21 mouse cellular contexts compared by ENCODE assay signal in genomic region chr2:38975941-38976805, GRCm38 (mm10). TPM values are rescaled to one million over a fixed set of nuclear protein-coding genes. Genes with fewer than 3 reads are reported as not detected.
DNase-seq lines count a peak whose midpoint lies in the region; ATAC-seq lines count a peak whose summit lies in the region.
"Had no signal": no experiment of that assay in that cellular context is flagged by ENCODE, and none has a peak within 500 bp of the region (broad histone marks: within the 10 kb centered on the region; RNA-seq: fewer than 3 reads in every experiment).

No protein-coding gene starts in this region.

- H3K27me3 ChIP-seq in heart, embryonic 10.5 days (ENCODE audit: insufficient read depth, poor library complexity, severe bottlenecking) = 0 out of 2 replicates have a peak, but pooled peaks cover 5% of the 10 kb centered on the region
- no peaks in the 10 kb centered on the region for H3K27me3 ChIP-seq in heart, embryonic 11.5 days (ENCODE audit: control insufficient read depth, insufficient read depth, low read length)
- H3K27me3 ChIP-seq in liver, embryonic 13.5 days = peaks cover 17% of the 10 kb centered on the region; the same call in 1 of the 2 replicates
- H3K27me3 ChIP-seq in intestine, embryonic 15.5 days (replicated peaks) = no peaks in the 10 kb centered on the region; the same call in 1 of the 2 replicates
- H3K27me3 ChIP-seq: CH12.LX; embryonic facial prominence, embryonic 12.5 days; forebrain, embryonic 13.5 days had no signal

- H3K9me3 ChIP-seq in heart, embryonic 10.5 days = no peaks in the 10 kb centered on the region
- no peaks in the 10 kb centered on the region for H3K9me3 ChIP-seq in heart, embryonic 11.5 days (replicated peaks; ENCODE audit: control insufficient read depth, low read length)
- H3K9me3 ChIP-seq in liver, embryonic 13.5 days (replicated peaks) = no peaks in the 10 kb centered on the region
- H3K9me3 ChIP-seq in intestine, embryonic 15.5 days = no peaks in the 10 kb centered on the region
- H3K9me3 ChIP-seq: embryonic facial prominence, embryonic 12.5 days; forebrain, embryonic 13.5 days; heart, embryonic 12.5 days had no signal

- no peak for DNase-seq in heart, embryonic 10.5 days (ENCODE audit: low spot score)
- no peak for DNase-seq in liver, embryonic 13.5 days
- DNase-seq in liver (no peak), ES-CJ7 (ENCODE audit: low read depth, low spot score) (peak; percentile 20)
- DNase-seq in thymus, adult 18-20 months = no peak
- DNase-seq: adrenal gland, adult 8-10 months; adrenal gland, postnatal 36 days; cerebellum, adult 11 months; cerebellum, adult 9-10 months; cerebellum, postnatal 25 days; gastrocnemius, postnatal 10 days; heart, adult 18-20 months; kidney, adult 2 months had no signal

- ATAC-seq in heart, embryonic 11.5 days (replicated peaks; ENCODE audit: insufficient number of reproducible peaks, low FRiP score, low TSS enrichment) = no peak
- ATAC-seq in liver, embryonic 13.5 days (ENCODE audit: low read depth) = 0 out of 2 replicates have a peak, but pooled peaks have one; percentile 11
- ATAC-seq in erythroid progenitor cell, adult 5-6 weeks (replicated peaks; ENCODE audit: low FRiP score, poor library complexity, severe bottlenecking) = 0 out of 2 replicates have a peak, but pooled peaks have one; percentile 23
- ATAC-seq in intestine, embryonic 15.5 days = no peak
- ATAC-seq: forebrain, embryonic 13.5 days; intestine, embryonic 16.5 days had no signal

- no peak overlapping the region for H3K4me2 ChIP-seq in heart, embryonic 11.5 days
- H3K4me2 ChIP-seq in liver, embryonic 13.5 days = no peak overlapping the region
- H3K4me2 ChIP-seq in intestine, embryonic 15.5 days (replicated peaks) = no peak overlapping the region
- H3K4me2 ChIP-seq: embryonic facial prominence, embryonic 12.5 days; forebrain, embryonic 13.5 days; heart, embryonic 12.5 days had no signal

- H3K36me3 ChIP-seq in heart, embryonic 10.5 days = no peaks in the 10 kb centered on the region
- H3K36me3 ChIP-seq in heart, embryonic 11.5 days (ENCODE audit: control insufficient read depth, insufficient read depth, low read length) = no peaks in the 10 kb centered on the region
- no peaks in the 10 kb centered on the region for H3K36me3 ChIP-seq in liver, embryonic 13.5 days
- no peaks in the 10 kb centered on the region for H3K36me3 ChIP-seq in intestine, embryonic 15.5 days
- H3K36me3 ChIP-seq: embryonic facial prominence, embryonic 12.5 days; heart, embryonic 12.5 days had no signal

- WGBS in heart, embryonic 10.5 days = 76% methylated on average over 21 of the region's 21 CpGs
- 67% methylated on average over 20 of the region's 21 CpGs for whole genome bisulfite sequencing in heart, embryonic 11.5 days (ENCODE audit: insufficient replicate concordance)
- WGBS in liver, embryonic 13.5 days (ENCODE audit: insufficient replicate concordance) = 65% methylated on average over 21 of the region's 21 CpGs
- 81% methylated on average over 21 of the region's 21 CpGs for WGBS in intestine, embryonic 15.5 days

- H3K4me1 ChIP-seq in heart, embryonic 10.5 days = 0 out of 2 replicates have a peak, but pooled peaks cover 4% of the 10 kb centered on the region
- no peaks in the 10 kb centered on the region for H3K4me1 ChIP-seq in heart, embryonic 11.5 days (ENCODE audit: control insufficient read depth, insufficient read depth, low read length)
- H3K4me1 ChIP-seq in liver, embryonic 13.5 days (replicated peaks) = peaks cover 17% of the 10 kb centered on the region
- no peaks in the 10 kb centered on the region for H3K4me1 ChIP-seq in intestine, embryonic 15.5 days (replicated peaks)
- H3K4me1 ChIP-seq: embryonic facial prominence, embryonic 12.5 days; forebrain, embryonic 13.5 days had no signal

- H3K9ac ChIP-seq in heart, embryonic 11.5 days (ENCODE audit: low read depth, low read length) = no peak overlapping the region
- H3K9ac ChIP-seq in liver, embryonic 13.5 days = no peak overlapping the region
- H3K9ac ChIP-seq in intestine, embryonic 15.5 days = no peak overlapping the region
- H3K9ac ChIP-seq: embryonic facial prominence, embryonic 12.5 days; forebrain, embryonic 13.5 days; heart, embryonic 12.5 days had no signal

- H3K4me3 ChIP-seq in heart, embryonic 10.5 days = no peak overlapping the region
- no peak overlapping the region for H3K4me3 ChIP-seq in heart, embryonic 11.5 days (ENCODE audit: low read depth, low read length)
- no peak overlapping the region for H3K4me3 ChIP-seq in liver, embryonic 13.5 days (replicated peaks)
- H3K4me3 ChIP-seq in intestine, embryonic 15.5 days (replicated peaks) = no peak overlapping the region
- H3K4me3 ChIP-seq: embryonic facial prominence, embryonic 12.5 days; forebrain, embryonic 13.5 days; heart, embryonic 12.5 days had no signal

- H3K27ac ChIP-seq in heart, embryonic 10.5 days = peak overlapping the region; percentile 56; the same call in 1 of the 2 replicates
- no peak overlapping the region for H3K27ac ChIP-seq in heart, embryonic 11.5 days (ENCODE audit: low read depth, low read length)
- no peak overlapping the region for H3K27ac ChIP-seq in liver, embryonic 13.5 days
- H3K27ac ChIP-seq in intestine, embryonic 15.5 days = no peak overlapping the region
- H3K27ac ChIP-seq: embryonic facial prominence, embryonic 12.5 days; forebrain, embryonic 13.5 days had no signal

RNA-seq across cellular contexts. Expression of gene Wdr38, which starts 21.1 kb away (rescaled TPM):
- 0.89 and 1.4 TPM in 2 replicates for polyA plus RNA-seq in heart, embryonic 10.5 days (2016; fragmentation: Nextera tagmentation; extraction: Ambion mirVana)
- 0.65 and 1.3 TPM in 2 replicates for polyA plus RNA-seq in heart, embryonic 11.5 days (2014; fragmentation: Nextera tagmentation; extraction: Ambion mirVana)
- polyA plus RNA-seq in liver, embryonic 13.5 days (2015; fragmentation: Nextera tagmentation; extraction: Ambion mirVana) = 0.66 and 0.76 TPM in 2 replicates
- total RNA-seq in erythroid progenitor cell, adult 5-6 weeks (2015; ENCODE audit: low replicate concordance) = 0.72 TPM in 1 of 2 replicates, not detected in the other
- 0.13 TPM in 1 of 2 replicates, not detected in the other for total RNA-seq in erythroid progenitor cell, adult 5-6 weeks (2017; ENCODE audit: low replicate concordance)
- 1.3 and 1.4 TPM in 2 replicates for polyA plus RNA-seq in intestine, embryonic 15.5 days (2015; fragmentation: Nextera tagmentation; extraction: Ambion mirVana)

RNA-seq across cellular contexts. Expression of gene Arpc5l, which starts 29.0 kb away (rescaled TPM):
- 93.9 and 118 TPM in 2 replicates for polyA plus RNA-seq in heart, embryonic 10.5 days (2016; fragmentation: Nextera tagmentation; extraction: Ambion mirVana)
- polyA plus RNA-seq in heart, embryonic 11.5 days (2014; fragmentation: Nextera tagmentation; extraction: Ambion mirVana) = 82.9 and 97.0 TPM in 2 replicates
- polyA plus RNA-seq in liver, embryonic 13.5 days (2015; fragmentation: Nextera tagmentation; extraction: Ambion mirVana) = 74.0 and 76.6 TPM in 2 replicates
- 31.9 and 56.6 TPM in 2 replicates for total RNA-seq in erythroid progenitor cell, adult 5-6 weeks (2015; ENCODE audit: low replicate concordance)
- 33.6 and 47.9 TPM in 2 replicates for total RNA-seq in erythroid progenitor cell, adult 5-6 weeks (2017; ENCODE audit: low replicate concordance)
- polyA plus RNA-seq in intestine, embryonic 15.5 days (2015; fragmentation: Nextera tagmentation; extraction: Ambion mirVana) = 107 and 111 TPM in 2 replicates

RNA-seq across cellular contexts. Expression of gene Rpl35, which starts 29.3 kb away (rescaled TPM):
- 724 and 889 TPM in 2 replicates for polyA plus RNA-seq in heart, embryonic 10.5 days (2016; fragmentation: Nextera tagmentation; extraction: Ambion mirVana)
- 768 and 887 TPM in 2 replicates for polyA plus RNA-seq in heart, embryonic 11.5 days (2014; fragmentation: Nextera tagmentation; extraction: Ambion mirVana)
- polyA plus RNA-seq in liver, embryonic 13.5 days (2015; fragmentation: Nextera tagmentation; extraction: Ambion mirVana) = 845 and 923 TPM in 2 replicates
- 226 and 288 TPM in 2 replicates for total RNA-seq in erythroid progenitor cell, adult 5-6 weeks (2015; ENCODE audit: low replicate concordance)
- 201 and 298 TPM in 2 replicates for total RNA-seq in erythroid progenitor cell, adult 5-6 weeks (2017; ENCODE audit: low replicate concordance)
- 888 and 1,051 TPM in 2 replicates for polyA plus RNA-seq in intestine, embryonic 15.5 days (2015; fragmentation: Nextera tagmentation; extraction: Ambion mirVana)

RNA-seq across cellular contexts. Expression of gene Olfml2a, which starts 44.4 kb away (rescaled TPM):
- 2.1 and 3.0 TPM in 2 replicates for polyA plus RNA-seq in heart, embryonic 10.5 days (2016; fragmentation: Nextera tagmentation; extraction: Ambion mirVana)
- 2.1 and 3.7 TPM in 2 replicates for polyA plus RNA-seq in heart, embryonic 11.5 days (2014; fragmentation: Nextera tagmentation; extraction: Ambion mirVana)
- polyA plus RNA-seq in liver, embryonic 13.5 days (2015; fragmentation: Nextera tagmentation; extraction: Ambion mirVana) = 0.08 and 0.12 TPM in 2 replicates
- 1.8 TPM in 1 of 2 replicates, not detected in the other for total RNA-seq in erythroid progenitor cell, adult 5-6 weeks (2015; ENCODE audit: low replicate concordance)
- total RNA-seq in erythroid progenitor cell, adult 5-6 weeks (2017; ENCODE audit: low replicate concordance) = not detected in 2 replicates
- polyA plus RNA-seq in intestine, embryonic 15.5 days (2015; fragmentation: Nextera tagmentation; extraction: Ambion mirVana) = 2.3 and 2.5 TPM in 2 replicates

RNA-seq across cellular contexts. Expression of gene Nr6a1, which starts 48.7 kb away (rescaled TPM):
- 2.1 and 4.5 TPM in 2 replicates for polyA plus RNA-seq in heart, embryonic 10.5 days (2016; fragmentation: Nextera tagmentation; extraction: Ambion mirVana)
- 1.6 and 1.9 TPM in 2 replicates for polyA plus RNA-seq in heart, embryonic 11.5 days (2014; fragmentation: Nextera tagmentation; extraction: Ambion mirVana)
- 0.83 and 1.4 TPM in 2 replicates for polyA plus RNA-seq in liver, embryonic 13.5 days (2015; fragmentation: Nextera tagmentation; extraction: Ambion mirVana)
- 0.84 TPM in 1 of 2 replicates, not detected in the other for total RNA-seq in erythroid progenitor cell, adult 5-6 weeks (2015; ENCODE audit: low replicate concordance)
- total RNA-seq in erythroid progenitor cell, adult 5-6 weeks (2017; ENCODE audit: low replicate concordance) = 0.13 TPM in 1 of 2 replicates, not detected in the other
- polyA plus RNA-seq in intestine, embryonic 15.5 days (2015; fragmentation: Nextera tagmentation; extraction: Ambion mirVana) = 1.7 and 1.9 TPM in 2 replicates

Comparison
In these comparisons a context has a peak if more than half of its experiments do, and no peak if none do; other contexts are left out.
1. ATAC-seq: peak in liver, embryonic 13.5 days (single experiment) and erythroid progenitor cell, adult 5-6 weeks (single experiment); none in heart, embryonic 11.5 days (single experiment) and intestine, embryonic 15.5 days (single experiment).